Mouse (Mus musculus): ENCODE data around the gene Zfp646. TPM values are rescaled to one million over a fixed set of nuclear protein-coding genes. Genes with fewer than 3 reads are reported as not detected.

Zfp646 gene
- polyA plus RNA-seq, 1 experiment: 13.6 TPM

DNA sequence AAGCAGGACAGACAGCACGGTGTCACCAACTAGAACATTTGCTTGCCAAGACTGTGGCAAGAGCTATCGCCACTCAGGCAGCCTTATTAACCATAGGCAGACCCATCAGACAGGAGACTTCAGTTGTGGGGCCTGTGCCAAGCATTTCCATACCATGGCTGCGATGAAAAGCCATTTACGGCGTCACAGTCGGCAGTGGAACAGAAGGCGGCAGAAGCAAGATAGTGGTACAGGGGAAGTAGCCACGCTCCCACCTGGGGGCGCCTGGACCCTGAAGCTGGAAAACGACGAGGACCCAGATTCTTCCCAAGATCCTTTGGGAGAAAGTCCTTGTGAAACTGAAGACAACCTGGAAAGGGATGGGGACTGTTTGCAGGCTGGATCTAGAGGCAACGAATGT lies 4.4 kb downstream of the Zfp646 start:
- peaks cover 66% of the 10 kb centered on the region for H3K36me3 ChIP-seq (ENCODE audit: control insufficient read depth, insufficient read depth, low read length)
- WGBS: 78% methylated on average over 12 of the region's 12 CpGs
- no peak for TF ChIP-seq CTCF (IDR thresholded peaks at IDR 0.05; ENCODE audit: extremely low read depth, insufficient read length, insufficient replicate concordance, low read depth, low read length)
- no peak for TF ChIP-seq POLR2A (IDR thresholded peaks at IDR 0.05; ENCODE audit: low read depth, low read length)

DNA sequence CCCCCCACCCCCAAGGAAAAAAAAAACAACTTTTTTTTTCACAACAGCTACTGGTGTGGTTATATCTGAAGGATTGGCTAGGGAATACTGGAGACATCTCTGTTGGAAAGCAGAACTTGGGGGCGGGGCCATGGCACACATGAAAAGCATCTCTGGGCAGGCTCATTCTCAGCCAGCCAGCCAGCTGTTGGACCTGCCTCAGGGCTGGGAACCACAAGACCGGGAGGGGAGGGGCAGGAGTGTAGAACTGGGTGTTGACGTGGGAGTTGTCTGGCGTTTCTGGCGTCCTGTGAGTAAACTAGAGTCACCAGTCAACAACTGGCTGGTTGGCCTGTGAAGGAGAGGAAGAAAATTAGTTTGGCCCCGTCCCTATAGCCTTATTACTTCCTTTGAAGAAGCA lies 9.9 kb downstream of the Zfp646 start:
- Histone ChIP-seq H3K36me3 (ENCODE audit: control insufficient read depth, insufficient read depth, low read length) (peaks cover 79% of the 10 kb centered on the region), H3K4me1 (ENCODE audit: control insufficient read depth, insufficient read depth, insufficient read length, low read length) (peaks cover 4% of the 10 kb centered on the region), H3K27ac (ENCODE audit: insufficient read depth, low read depth, low read length) (no peak overlapping the region), H3K4me3 (ENCODE audit: low read depth, low read length) (no peak overlapping the region), H3K27me3 (ENCODE audit: control insufficient read depth, insufficient read depth, low read length) (no peaks in the 10 kb centered on the region)
- 34% methylated on average over 6 of the region's 6 CpGs for WGBS
- TF ChIP-seq CTCF (IDR thresholded peaks at IDR 0.05; ENCODE audit: extremely low read depth, insufficient read length, insufficient replicate concordance, low read depth, low read length): no peak
- TF ChIP-seq POLR2A (IDR thresholded peaks at IDR 0.05; ENCODE audit: low read depth, low read length): no peak

More for the DNA sequence above, 4.4 kb downstream of the Zfp646 start:
- H3K4me3 ChIP-seq (ENCODE audit: low read depth, low read length): no peak overlapping the region
- H3K27me3 ChIP-seq (ENCODE audit: control insufficient read depth, insufficient read depth, low read length): no peaks in the 10 kb centered on the region
- peaks cover 7% of the 10 kb centered on the region for H3K4me1 ChIP-seq (ENCODE audit: control insufficient read depth, insufficient read depth, insufficient read length, low read length)
- no peak overlapping the region for H3K27ac ChIP-seq (ENCODE audit: insufficient read depth, low read depth, low read length)

DNA sequence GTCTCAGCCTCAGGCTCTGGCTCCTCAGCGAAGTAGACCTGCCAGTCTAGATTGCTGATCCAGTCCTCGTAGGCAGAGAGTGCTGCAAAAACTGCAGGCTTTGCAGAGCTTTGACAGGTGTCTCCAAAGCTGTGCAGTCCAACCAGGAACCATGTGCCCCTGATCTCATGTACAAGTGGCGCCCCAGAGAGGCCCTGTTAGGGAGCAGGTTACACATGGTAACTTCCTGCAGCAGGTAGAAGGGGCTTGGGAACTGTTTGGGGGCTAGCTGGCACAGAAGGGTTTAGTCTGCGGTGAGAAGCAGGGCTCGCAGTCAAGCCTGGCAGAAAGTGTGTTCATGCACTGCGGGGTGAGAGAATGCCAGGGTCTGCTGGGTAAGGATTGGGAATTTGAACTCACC lies 10.5 kb downstream of the Zfp646 start:
- Histone ChIP-seq H3K4me3 (ENCODE audit: low read depth, low read length) (no peak overlapping the region), H3K27me3 (ENCODE audit: control insufficient read depth, insufficient read depth, low read length) (no peaks in the 10 kb centered on the region), H3K27ac (ENCODE audit: insufficient read depth, low read depth, low read length) (no peak overlapping the region), H3K36me3 (ENCODE audit: control insufficient read depth, insufficient read depth, low read length) (peaks cover 73% of the 10 kb centered on the region), H3K4me1 (ENCODE audit: control insufficient read depth, insufficient read depth, insufficient read length, low read length) (peaks cover 4% of the 10 kb centered on the region)
- WGBS: 90% methylated on average over 6 of the region's 6 CpGs
- no peak for TF ChIP-seq POLR2A (IDR thresholded peaks at IDR 0.05; ENCODE audit: low read depth, low read length)
- no peak for TF ChIP-seq CTCF (IDR thresholded peaks at IDR 0.05; ENCODE audit: extremely low read depth, insufficient read length, insufficient replicate concordance, low read depth, low read length)

DNA sequence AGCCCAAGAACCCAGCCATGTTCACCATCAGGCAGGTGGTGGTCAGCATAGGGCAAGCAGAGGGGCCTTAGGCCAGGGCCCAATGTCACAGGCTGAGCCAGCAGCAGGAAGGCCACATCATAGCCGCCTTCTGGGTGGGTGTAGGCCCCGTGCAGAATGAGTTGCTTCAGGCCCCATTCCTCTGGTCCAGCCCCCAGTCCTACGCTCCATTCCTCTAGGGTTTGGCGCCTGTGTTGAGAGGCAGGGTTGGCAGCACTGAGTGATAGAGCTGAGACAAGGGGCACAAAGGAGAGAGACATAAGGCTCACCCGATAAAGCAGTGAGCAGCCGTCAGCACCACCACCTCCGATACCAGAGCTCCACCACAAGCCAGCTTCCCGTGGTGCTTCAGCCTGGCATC lies 11.2 kb downstream of the Zfp646 start:
- no peaks in the 10 kb centered on the region for H3K27me3 ChIP-seq (ENCODE audit: control insufficient read depth, insufficient read depth, low read length)
- H3K27ac ChIP-seq (ENCODE audit: insufficient read depth, low read depth, low read length): no peak overlapping the region
- H3K4me1 ChIP-seq (ENCODE audit: control insufficient read depth, insufficient read depth, insufficient read length, low read length): peaks cover 4% of the 10 kb centered on the region
- TF ChIP-seq CTCF (IDR thresholded peaks at IDR 0.05; ENCODE audit: extremely low read depth, insufficient read length, insufficient replicate concordance, low read depth, low read length): no peak
- TF ChIP-seq POLR2A (IDR thresholded peaks at IDR 0.05; ENCODE audit: low read depth, low read length): no peak
- H3K4me3 ChIP-seq (ENCODE audit: low read depth, low read length): no peak overlapping the region
- peaks cover 66% of the 10 kb centered on the region for H3K36me3 ChIP-seq (ENCODE audit: control insufficient read depth, insufficient read depth, low read length)
- WGBS: 85% methylated on average over 8 of the region's 8 CpGs

DNA sequence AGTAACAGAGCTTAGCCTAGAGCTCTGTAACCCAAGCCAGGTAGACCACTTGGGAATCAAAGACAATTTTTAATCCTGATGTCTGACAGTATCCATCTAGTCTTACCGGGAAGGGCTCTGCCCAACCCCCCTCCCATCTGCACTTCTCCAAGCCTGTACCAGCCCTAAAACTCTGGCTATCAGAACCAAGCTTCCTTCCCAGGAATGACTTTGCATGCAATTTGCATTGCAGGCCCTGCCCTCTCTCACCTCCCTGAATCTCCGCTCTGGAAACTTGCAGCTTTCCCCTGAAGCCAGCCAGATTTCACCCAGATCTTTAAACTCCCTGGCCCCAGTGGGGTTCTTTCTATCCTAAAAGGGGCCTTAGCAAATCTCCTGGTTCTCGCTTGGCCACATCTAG lies 11.8 kb downstream of the Zfp646 start:
- no peak for TF ChIP-seq POLR2A (IDR thresholded peaks at IDR 0.05; ENCODE audit: low read depth, low read length)
- no peak for TF ChIP-seq CTCF (IDR thresholded peaks at IDR 0.05; ENCODE audit: extremely low read depth, insufficient read length, insufficient replicate concordance, low read depth, low read length)
- no peaks in the 10 kb centered on the region for H3K27me3 ChIP-seq (ENCODE audit: control insufficient read depth, insufficient read depth, low read length)
- H3K4me1 ChIP-seq (ENCODE audit: control insufficient read depth, insufficient read depth, insufficient read length, low read length): peaks cover 4% of the 10 kb centered on the region
- H3K36me3 ChIP-seq (ENCODE audit: control insufficient read depth, insufficient read depth, low read length): peaks cover 60% of the 10 kb centered on the region
- no peak overlapping the region for H3K27ac ChIP-seq (ENCODE audit: insufficient read depth, low read depth, low read length)
- no peak overlapping the region for H3K4me3 ChIP-seq (ENCODE audit: low read depth, low read length)
- 86% methylated on average over 3 of the region's 3 CpGs for WGBS

DNA sequence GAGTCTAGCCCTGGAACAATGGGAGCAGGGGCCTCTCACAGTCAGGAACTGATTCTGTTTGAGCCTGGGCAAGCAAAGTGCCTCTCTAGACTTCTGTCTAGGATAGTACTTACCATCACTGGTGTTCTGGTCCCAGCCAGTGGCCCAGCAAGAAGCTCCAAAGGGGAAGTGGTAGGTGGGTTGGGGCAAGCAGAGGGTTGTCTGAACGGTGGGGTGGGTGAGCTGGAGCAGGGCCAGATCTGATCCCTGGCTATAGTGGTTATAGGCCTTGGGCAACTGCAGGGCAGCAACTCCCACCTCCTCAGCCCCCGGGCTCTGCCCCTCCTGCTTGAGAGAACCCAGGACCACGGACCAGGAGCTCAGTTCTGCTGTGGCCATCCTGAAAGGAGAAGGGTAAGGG lies 12.8 kb downstream of the Zfp646 start:
- WGBS: 67% methylated on average over 3 of the region's 3 CpGs
- no peak overlapping the region for H3K27ac ChIP-seq (ENCODE audit: insufficient read depth, low read depth, low read length)
- peaks cover 2% of the 10 kb centered on the region; the same call in 1 of the 2 replicates for H3K4me1 ChIP-seq (ENCODE audit: control insufficient read depth, insufficient read depth, insufficient read length, low read length)
- H3K27me3 ChIP-seq (ENCODE audit: control insufficient read depth, insufficient read depth, low read length): no peaks in the 10 kb centered on the region
- no peak overlapping the region for H3K4me3 ChIP-seq (ENCODE audit: low read depth, low read length)
- H3K36me3 ChIP-seq (ENCODE audit: control insufficient read depth, insufficient read depth, low read length): peaks cover 54% of the 10 kb centered on the region
- no peak for TF ChIP-seq CTCF (IDR thresholded peaks at IDR 0.05; ENCODE audit: extremely low read depth, insufficient read length, insufficient replicate concordance, low read depth, low read length)
- no peak for TF ChIP-seq POLR2A (IDR thresholded peaks at IDR 0.05; ENCODE audit: low read depth, low read length)

DNA sequence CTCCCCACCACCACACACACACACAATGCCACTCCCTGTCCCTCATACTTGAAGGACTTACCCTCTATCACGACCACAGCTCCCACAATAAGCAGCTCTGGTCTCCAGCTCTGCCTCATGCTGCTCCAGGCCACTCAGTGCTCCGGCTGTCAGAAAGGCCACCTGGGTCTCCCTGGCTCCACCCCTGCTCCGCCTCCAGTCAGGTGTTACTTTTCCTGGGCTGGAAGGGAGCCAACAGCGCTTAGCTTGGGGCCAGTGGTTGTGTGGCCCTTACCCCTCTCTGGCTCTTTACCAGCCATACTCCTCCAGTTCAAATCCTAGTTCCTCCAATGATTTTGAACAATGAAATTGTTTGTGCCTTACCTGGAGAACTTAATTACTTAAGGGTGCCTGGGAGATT lies 14.8 kb downstream of the Zfp646 start, which contains the start of gene Prss53:
Gene Prss53 (minus strand): TSS at position 173 of the 400 bp plus-strand sequence.
- H3K4me3 ChIP-seq (ENCODE audit: low read depth, low read length): no peak within 1 kb of the TSS
- 8% methylated on average over 4 of the region's 4 CpGs for WGBS
- H3K36me3 ChIP-seq (ENCODE audit: control insufficient read depth, insufficient read depth, low read length): peaks cover 38% of the 10 kb centered on the region
- peaks cover 4% of the 10 kb centered on the region for H3K4me1 ChIP-seq (ENCODE audit: control insufficient read depth, insufficient read depth, insufficient read length, low read length)
- H3K27ac ChIP-seq (ENCODE audit: insufficient read depth, low read depth, low read length): no peak within 1 kb of the TSS
- TF ChIP-seq CTCF (IDR thresholded peaks at IDR 0.05; ENCODE audit: extremely low read depth, insufficient read length, insufficient replicate concordance, low read depth, low read length): no peak
- no peak for TF ChIP-seq POLR2A (IDR thresholded peaks at IDR 0.05; ENCODE audit: low read depth, low read length)
- no peaks in the 10 kb centered on the region for H3K27me3 ChIP-seq (ENCODE audit: control insufficient read depth, insufficient read depth, low read length)
